Mouse (Mus musculus) embryonic facial prominence, embryonic 12.5 days (tissue): ENCODE data around the gene Chrd. TPM values are rescaled to one million over a fixed set of nuclear protein-coding genes. Genes with fewer than 3 reads are reported as not detected.

Experiments
- ATAC-seq: fragments of 200-750 bp; cut with Nextera tagmentation; 2 replicates; pipeline ENCODE4 v1.8.0; 2017; ENCODE audit not compliant: insufficient number of reproducible peaks, insufficient read depth, low FRiP score, low TSS enrichment
- H3K27ac ChIP-seq: fragments of 300-500 bp; sonication (generic); 2 replicates; pipeline ENCODE4 v1.5.1; 2016; ENCODE audit warnings: mild to moderate bottlenecking
- H3K27me3 ChIP-seq: fragments of 300-500 bp; sonication (generic); 2 replicates; pipeline ENCODE4 v1.6.1; 2016; ENCODE audit warnings: mild to moderate bottlenecking, moderate library complexity
- H3K36me3 ChIP-seq: fragments of 300-500 bp; sonication (generic); 2 replicates; pipeline ENCODE4 v1.6.1; 2016; ENCODE audit warnings: mild to moderate bottlenecking
- H3K4me1 ChIP-seq: fragments of 300-500 bp; sonication (generic); 2 replicates; pipeline ENCODE4 v1.6.1; 2016
- H3K4me2 ChIP-seq: fragments of 300-500 bp; sonication (generic); replicated peaks from 2 replicates; pipeline ENCODE4 v1.6.1; 2016; ENCODE audit warnings: mild to moderate bottlenecking, moderate library complexity
- H3K4me3 ChIP-seq: fragments of 300-500 bp; sonication (generic); 2 replicates; pipeline ENCODE4 v1.5.1; 2016; ENCODE audit warnings: mild to moderate bottlenecking
- H3K9ac ChIP-seq: fragments of 300-500 bp; sonication (generic); 2 replicates; pipeline ENCODE4 v1.6.1; 2016; ENCODE audit warnings: mild to moderate bottlenecking, moderate library complexity
- H3K9me3 ChIP-seq: fragments of 300-500 bp; sonication (generic); 2 replicates; pipeline ENCODE4 v1.6.1; 2016; ENCODE audit warnings: mild to moderate bottlenecking, moderate library complexity
- WGBS: fragments of 180-500 bp; shearing (Covaris S2); methylation state at CpG from one replicate; pipeline ENCODE4 v1.1.7; 2016; 5-methylcytosine and 5-hydroxymethylcytosine counted together
- polyA plus RNA-seq: library from polyadenylated mRNA; unstranded; fragments of >200 nt; fragmentation: Nextera tagmentation; extraction: Ambion mirVana; gene quantifications from 2 replicates; pipeline ENCODE4 v1.2.1, GENCODE M21; 2016

The Chrd gene
- polyA plus RNA-seq, 1 experiment from 2014 or later: 4.7 TPM

DNA sequence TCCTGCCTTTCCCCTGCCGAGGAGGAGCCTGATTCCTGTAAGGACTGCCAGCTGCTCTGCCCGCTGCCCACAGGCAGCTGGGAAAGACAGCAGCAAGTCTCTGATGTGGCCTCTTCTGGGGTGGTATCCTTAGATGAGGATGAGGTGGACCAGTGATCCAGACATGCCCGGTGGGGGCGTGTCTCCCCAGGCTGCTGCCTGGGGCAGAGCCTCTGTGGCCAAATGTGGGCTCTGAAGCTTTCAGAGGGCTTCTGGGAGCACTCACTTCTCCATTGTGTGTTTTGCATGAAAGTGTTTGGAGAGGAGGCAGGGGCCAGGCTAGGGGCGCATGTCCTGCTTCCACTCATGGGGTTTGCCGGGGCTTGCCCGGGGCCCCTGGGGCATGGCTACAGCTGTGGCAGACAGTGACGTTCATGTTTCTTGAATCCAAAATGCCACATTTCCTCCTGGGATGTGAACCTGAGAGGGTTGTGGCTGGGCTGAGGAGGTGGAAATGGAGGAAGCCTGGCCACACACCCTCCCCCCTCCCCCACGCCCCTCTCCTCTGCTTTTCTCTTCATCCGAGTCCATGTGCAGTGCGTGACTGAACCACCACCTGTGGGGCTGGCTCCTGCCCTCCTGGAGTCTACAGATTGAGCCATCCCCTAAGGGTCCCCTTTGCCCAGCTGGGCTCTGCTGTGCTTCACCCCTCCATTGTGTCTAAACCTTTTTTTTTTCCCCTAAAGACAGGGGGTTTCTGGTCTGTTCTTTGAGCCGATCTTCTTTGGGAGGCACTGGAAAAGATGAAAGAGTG is 31.0 kb upstream of the Chrd start:
- ATAC-seq: peak; percentile 47; the same call in 1 of the 2 replicates
- H3K27ac ChIP-seq: peak overlapping the region; percentile 78
- no peaks in the 10 kb centered on the region for H3K9me3 ChIP-seq
- WGBS: 8% methylated on average over 12 of the region's 12 CpGs
- peaks cover 25% of the 10 kb centered on the region for H3K36me3 ChIP-seq
- peak overlapping the region; percentile 28; the same call in 1 of the 2 replicates for H3K9ac ChIP-seq
- H3K27me3 ChIP-seq: no peaks in the 10 kb centered on the region
- H3K4me1 ChIP-seq: peaks cover 17% of the 10 kb centered on the region
- H3K4me2 ChIP-seq: peak overlapping the region; percentile 20
- H3K4me3 ChIP-seq: no peak overlapping the region

DNA sequence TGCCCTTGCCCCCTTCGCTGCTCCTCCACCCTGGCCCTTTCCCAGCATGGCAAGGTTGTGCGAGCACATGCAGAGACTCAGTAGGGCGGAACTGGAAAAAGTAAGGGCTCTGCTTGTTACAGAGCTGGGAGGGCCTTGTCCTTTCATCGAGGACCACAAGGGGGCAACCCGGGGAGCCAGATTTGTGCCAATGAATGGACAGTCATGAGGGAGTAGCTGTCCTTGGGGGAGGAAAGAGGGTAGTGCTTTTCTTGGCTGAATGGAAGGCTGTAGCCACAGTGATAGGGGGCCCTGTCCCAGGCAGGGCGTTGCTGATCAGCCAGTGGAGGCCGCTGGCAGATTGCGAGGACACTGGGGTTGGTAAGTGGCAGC is 30.4 kb upstream of the Chrd start:
- no peaks in the 10 kb centered on the region for H3K27me3 ChIP-seq
- H3K4me1 ChIP-seq: peaks cover 17% of the 10 kb centered on the region
- peak overlapping the region; percentile 28; the same call in 1 of the 2 replicates for H3K9ac ChIP-seq
- H3K9me3 ChIP-seq: no peaks in the 10 kb centered on the region
- 6% methylated on average over 8 of the region's 8 CpGs for WGBS
- ATAC-seq: no peak; the same call in 1 of the 2 replicates
- peak overlapping the region; percentile 20 for H3K4me2 ChIP-seq
- H3K27ac ChIP-seq: peak overlapping the region; percentile 78
- H3K36me3 ChIP-seq: peaks cover 30% of the 10 kb centered on the region
- no peak overlapping the region for H3K4me3 ChIP-seq

DNA sequence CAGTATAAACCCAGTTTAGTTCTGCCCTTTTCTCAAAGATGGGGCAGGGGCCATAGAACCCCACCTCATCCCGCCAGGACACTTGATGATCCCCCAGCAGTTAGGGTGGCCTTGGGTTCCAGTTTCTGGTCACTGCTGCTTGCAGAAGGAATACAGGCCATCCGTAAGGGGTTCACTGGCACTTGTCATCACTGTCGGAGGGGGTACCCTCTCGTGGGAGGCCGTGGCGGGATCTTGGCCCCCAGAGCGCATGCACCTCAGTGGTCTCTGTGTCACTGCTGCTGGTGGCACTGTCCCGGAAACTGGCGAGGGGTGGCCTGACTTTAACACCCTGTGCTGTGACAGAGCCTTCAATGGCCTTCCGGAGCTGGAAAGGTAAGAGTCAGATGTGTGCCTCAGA is 29.9 kb upstream of the Chrd start:
- Histone ChIP-seq H3K4me3 (no peak overlapping the region), H3K9me3 (no peaks in the 10 kb centered on the region), H3K36me3 (peaks cover 35% of the 10 kb centered on the region), H3K4me1 (peaks cover 17% of the 10 kb centered on the region), H3K4me2 (no peak overlapping the region), H3K27ac (no peak overlapping the region), H3K9ac (no peak overlapping the region), H3K27me3 (no peaks in the 10 kb centered on the region)
- ATAC-seq: no peak
- 93% methylated on average over 10 of the region's 10 CpGs for WGBS

DNA sequence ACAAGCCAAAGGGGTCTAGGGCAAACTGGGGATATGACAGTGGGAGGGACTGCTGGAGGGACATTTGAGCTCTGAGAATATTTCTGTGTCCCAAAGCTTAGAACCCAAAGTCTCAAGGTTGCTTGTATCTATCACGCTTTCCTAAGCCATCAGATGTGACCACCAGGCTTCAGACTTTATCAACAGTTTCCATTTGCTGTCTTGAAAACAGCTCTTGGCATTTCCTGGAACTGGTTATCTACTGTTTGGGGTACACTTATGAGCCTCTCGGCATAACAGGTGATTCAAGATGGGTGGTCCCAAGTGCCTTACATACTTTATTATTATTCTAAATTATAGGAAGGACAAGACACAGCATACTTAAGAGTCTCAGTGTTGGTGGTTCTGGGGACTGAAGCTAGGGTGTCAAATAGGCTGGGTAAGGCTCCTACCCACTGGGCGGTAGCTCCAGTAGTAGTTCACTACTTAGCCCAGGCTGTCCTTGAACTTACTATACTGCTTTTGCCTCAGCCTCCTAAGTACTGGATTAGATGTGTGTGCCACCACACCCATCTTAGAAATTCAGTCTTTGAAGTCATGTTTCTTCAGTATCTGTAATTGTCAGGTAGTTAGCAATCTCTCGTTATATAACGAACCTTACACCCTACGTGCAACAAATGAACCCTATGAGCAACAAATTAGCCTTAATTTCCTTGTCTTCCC is 29.1 kb upstream of the Chrd start:
- 93% methylated on average over 6 of the region's 6 CpGs for WGBS
- H3K9ac ChIP-seq: no peak overlapping the region
- H3K4me3 ChIP-seq: no peak overlapping the region
- H3K27ac ChIP-seq: no peak overlapping the region
- H3K27me3 ChIP-seq: no peaks in the 10 kb centered on the region
- H3K9me3 ChIP-seq: no peaks in the 10 kb centered on the region
- ATAC-seq: no peak
- H3K36me3 ChIP-seq: peaks cover 38% of the 10 kb centered on the region
- H3K4me2 ChIP-seq: no peak overlapping the region
- H3K4me1 ChIP-seq: peaks cover 17% of the 10 kb centered on the region

DNA sequence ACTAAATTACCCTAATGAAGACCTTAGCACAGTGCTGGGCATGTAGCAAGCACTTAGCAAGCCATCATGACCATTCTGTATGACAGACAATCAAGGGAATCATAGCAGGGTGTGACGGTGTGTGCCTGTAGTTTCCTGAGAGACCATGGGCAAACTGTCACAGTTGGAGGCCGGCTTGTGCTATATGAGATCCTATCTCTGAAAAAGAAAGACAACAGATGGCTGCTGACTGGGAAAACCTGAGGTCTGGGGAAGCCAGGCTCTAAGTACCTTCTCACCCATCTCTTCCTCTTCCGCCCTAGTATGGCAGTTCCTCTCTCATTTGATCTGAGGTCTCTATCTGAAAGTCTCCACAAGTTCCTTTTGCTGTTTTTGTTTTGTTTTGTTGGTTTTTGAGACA is 27.1 kb upstream of the Chrd start:
- Histone ChIP-seq H3K27ac (no peak overlapping the region), H3K4me2 (no peak overlapping the region), H3K4me1 (peaks cover 17% of the 10 kb centered on the region), H3K36me3 (peaks cover 49% of the 10 kb centered on the region), H3K9me3 (no peaks in the 10 kb centered on the region), H3K4me3 (no peak overlapping the region), H3K27me3 (no peaks in the 10 kb centered on the region), H3K9ac (no peak overlapping the region)
- no peak for ATAC-seq
- WGBS: 88% methylated on average over 3 of the region's 3 CpGs

DNA sequence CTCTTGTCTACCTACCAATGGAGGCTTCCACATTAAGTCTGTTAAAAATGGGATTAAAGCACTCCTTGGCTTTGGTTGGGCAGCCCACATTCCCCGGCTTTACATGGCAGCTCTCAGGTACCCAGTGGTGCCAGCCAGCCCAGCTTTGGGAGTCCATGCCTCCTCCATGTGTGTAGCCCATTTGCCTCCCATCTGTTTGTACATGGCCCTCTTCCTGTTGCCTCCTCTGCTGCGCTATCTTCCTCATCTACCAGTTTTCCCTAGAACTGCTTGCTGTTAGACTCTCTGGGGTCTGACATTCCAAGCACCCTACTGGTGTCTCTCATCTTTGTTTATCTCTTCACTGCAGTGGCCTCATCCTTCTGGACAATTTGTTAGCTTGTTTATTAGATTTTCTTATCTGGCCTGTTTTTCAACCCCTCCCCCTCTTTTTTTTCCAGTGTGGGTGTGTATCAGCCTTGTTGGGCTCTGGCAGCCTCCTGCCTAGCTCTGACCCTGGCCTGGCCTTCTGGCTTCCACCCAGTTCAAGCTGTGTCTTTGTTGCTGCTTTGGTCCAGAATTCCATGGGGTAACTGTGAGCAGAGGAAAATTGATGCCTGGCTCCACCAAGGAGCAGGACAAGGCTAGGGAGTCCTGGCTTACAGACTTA is 26.4 kb upstream of the Chrd start:
- Histone ChIP-seq H3K9me3 (no peaks in the 10 kb centered on the region), H3K36me3 (peaks cover 56% of the 10 kb centered on the region), H3K4me3 (no peak overlapping the region), H3K27ac (no peak overlapping the region), H3K4me2 (no peak overlapping the region), H3K27me3 (no peaks in the 10 kb centered on the region), H3K4me1 (peaks cover 13% of the 10 kb centered on the region), H3K9ac (no peak overlapping the region)
- no peak for ATAC-seq
- WGBS: 90% methylated on average over 2 of the region's 2 CpGs

DNA sequence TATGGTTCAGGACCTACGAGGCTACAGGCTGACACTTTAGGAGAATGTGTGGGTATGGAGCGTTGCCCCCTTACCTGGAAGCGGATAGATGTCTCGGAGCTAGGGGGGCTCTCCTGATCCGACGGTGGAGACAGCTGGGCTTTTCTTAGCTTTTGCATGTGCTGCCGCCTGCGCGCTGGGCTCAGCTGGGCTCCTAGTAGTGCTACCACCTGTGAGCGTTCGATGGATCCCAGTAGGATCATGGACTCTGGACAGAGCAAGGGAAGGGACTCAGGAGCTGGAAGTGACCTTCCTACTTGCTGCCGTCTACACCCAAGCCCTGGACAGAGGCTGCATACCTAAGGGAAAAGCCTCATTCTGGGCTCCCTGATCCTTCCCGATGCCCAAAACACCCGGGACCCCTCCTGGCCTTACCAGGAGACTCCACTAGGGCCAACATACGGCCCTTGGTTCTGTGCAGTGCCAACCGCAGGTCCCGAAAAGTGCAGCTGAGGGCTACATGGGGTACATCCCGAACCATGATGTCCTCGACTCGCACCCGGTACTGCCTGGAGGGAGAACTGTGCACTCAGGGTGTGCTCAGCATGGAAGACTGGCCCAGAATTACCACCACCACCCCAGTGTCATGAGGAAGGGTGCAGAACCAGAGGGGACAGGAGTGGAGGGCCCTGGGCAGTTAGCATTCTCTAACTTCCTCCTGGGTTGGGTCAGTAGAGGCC is 24.5 kb upstream of the Chrd start:
- 92% methylated on average over 21 of the region's 21 CpGs for WGBS
- no peak for ATAC-seq

DNA sequence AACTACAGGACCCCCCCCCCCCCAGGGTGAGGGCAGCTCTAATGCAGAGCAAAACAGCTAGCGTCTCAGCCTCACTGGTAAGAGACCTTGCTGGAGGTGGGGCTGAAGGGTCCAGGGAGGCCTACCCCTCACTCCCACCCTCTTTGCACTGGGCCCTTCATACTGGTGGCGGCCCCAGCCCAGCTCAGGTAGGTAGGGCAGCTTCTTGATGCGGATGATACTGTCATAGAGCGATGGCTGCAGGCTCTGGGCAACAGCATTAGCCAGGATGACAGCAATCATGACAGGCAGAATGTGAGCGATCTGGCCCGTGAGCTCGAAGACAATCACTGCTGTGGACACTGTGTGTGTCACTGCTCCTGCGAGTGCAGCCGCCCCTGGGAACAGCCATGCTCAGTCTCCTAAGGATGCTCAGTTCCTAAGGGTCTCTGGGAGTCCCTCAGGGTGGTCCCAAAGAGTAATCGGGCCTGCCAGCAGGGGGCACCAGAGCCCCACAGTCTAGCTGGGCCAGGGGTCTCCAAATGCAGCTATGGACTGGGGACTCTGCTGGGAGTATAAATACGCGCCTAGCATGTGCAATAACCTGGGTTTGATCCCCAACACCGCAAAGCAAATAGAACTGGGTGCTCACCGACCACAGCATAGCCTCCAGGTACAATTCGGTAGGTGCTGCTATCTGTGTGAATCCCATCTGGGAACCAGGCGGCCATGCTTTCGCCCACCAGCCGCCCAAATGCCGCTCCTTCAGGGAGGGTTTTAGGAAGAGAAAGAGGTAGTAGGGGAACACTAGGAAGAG is 23.8 kb upstream of the Chrd start:
- no peak overlapping the region for H3K4me3 ChIP-seq
- no peaks in the 10 kb centered on the region for H3K9me3 ChIP-seq
- no peak overlapping the region for H3K4me2 ChIP-seq
- H3K9ac ChIP-seq: no peak overlapping the region
- H3K27ac ChIP-seq: no peak overlapping the region
- peaks cover 69% of the 10 kb centered on the region for H3K36me3 ChIP-seq
- WGBS: 78% methylated on average over 19 of the region's 19 CpGs
- ATAC-seq: peak; percentile 37; the same call in 1 of the 2 replicates
- H3K4me1 ChIP-seq: peaks cover 5% of the 10 kb centered on the region
- H3K27me3 ChIP-seq: no peaks in the 10 kb centered on the region

More for the DNA sequence above, 24.5 kb upstream of the Chrd start:
- Histone ChIP-seq H3K36me3 (peaks cover 68% of the 10 kb centered on the region), H3K9me3 (no peaks in the 10 kb centered on the region), H3K27me3 (no peaks in the 10 kb centered on the region), H3K4me3 (no peak overlapping the region), H3K27ac (no peak overlapping the region), H3K4me2 (no peak overlapping the region), H3K4me1 (no peaks in the 10 kb centered on the region), H3K9ac (no peak overlapping the region)

DNA sequence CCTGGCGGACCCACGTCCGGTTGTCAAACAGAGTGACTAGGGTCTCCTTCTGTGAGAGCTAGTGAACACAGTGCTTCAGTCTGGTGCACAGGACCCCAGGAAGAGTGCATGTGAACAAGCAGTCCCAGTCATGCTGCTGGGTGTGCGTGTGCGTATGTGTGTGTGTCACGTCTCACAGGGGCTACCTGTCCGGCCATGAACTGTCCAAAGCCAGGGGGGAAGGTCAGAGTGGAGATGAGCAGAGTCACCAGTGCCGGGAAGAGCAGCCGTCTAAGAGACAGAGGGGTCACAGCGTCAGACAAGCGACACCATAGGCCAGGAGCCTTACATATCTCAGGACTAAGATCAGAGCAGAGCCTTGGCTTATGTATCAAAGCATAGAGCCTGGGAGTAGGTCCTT is 22.6 kb upstream of the Chrd start:
- no peaks in the 10 kb centered on the region for H3K27me3 ChIP-seq
- 94% methylated on average over 11 of the region's 11 CpGs for WGBS
- no peak overlapping the region for H3K9ac ChIP-seq
- no peak overlapping the region for H3K4me2 ChIP-seq
- no peak for ATAC-seq
- no peak overlapping the region for H3K4me3 ChIP-seq
- no peaks in the 10 kb centered on the region for H3K9me3 ChIP-seq
- H3K27ac ChIP-seq: no peak overlapping the region
- H3K36me3 ChIP-seq: peaks cover 62% of the 10 kb centered on the region
- peaks cover 17% of the 10 kb centered on the region for H3K4me1 ChIP-seq

DNA sequence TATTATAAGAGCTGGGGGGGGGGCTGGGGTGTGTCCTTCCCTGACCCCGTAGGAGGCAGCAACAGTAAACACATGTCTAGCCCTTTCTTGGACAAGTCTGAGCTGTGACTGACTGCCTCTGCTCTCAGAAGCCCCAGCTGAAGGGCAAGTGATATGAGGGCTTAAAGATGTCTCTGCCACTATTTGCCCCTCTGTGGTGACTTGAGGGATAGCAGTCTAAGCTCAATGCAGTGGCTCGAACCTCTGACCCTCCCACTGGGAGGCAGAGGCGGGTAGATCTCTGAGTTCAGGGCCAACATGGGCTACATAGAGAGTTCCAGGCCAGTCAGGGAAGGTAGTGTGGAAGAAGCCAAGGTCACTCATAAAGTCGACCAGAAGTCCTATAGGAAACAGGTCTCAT is 22.1 kb upstream of the Chrd start:
- Histone ChIP-seq H3K36me3 (peaks cover 59% of the 10 kb centered on the region), H3K9ac (no peak overlapping the region), H3K4me2 (no peak overlapping the region), H3K4me3 (no peak overlapping the region), H3K27ac (no peak overlapping the region), H3K27me3 (no peaks in the 10 kb centered on the region), H3K9me3 (no peaks in the 10 kb centered on the region), H3K4me1 (peaks cover 19% of the 10 kb centered on the region)
- no peak for ATAC-seq
- WGBS: 85% methylated on average over 4 of the region's 4 CpGs

- peaks cover 19% of the 10 kb centered on the region for H3K4me1 ChIP-seq
- no peaks in the 10 kb centered on the region for H3K9me3 ChIP-seq
- no peak for ATAC-seq
- 85% methylated on average over 9 of the region's 9 CpGs for WGBS
- H3K9ac ChIP-seq: no peak overlapping the region
- H3K27me3 ChIP-seq: no peaks in the 10 kb centered on the region
- no peak overlapping the region for H3K4me2 ChIP-seq
- H3K4me3 ChIP-seq: no peak overlapping the region
- no peak overlapping the region for H3K27ac ChIP-seq
- H3K36me3 ChIP-seq: peaks cover 48% of the 10 kb centered on the region
Observed at GRCm38 (mm10) chr16:20712190-20712589, 20.7 kb upstream of the Chrd start.
